Mouse (Mus musculus): ENCODE data around the gene Olfr1535.

The Olfr1535 gene

GRCm38 (mm10) chr13:21559793-21560192, at the start of gene Olfr1535:
Gene Olfr1535 (minus strand): TSS chr13:21559893.
- DNase-seq, result no peak

DNA sequence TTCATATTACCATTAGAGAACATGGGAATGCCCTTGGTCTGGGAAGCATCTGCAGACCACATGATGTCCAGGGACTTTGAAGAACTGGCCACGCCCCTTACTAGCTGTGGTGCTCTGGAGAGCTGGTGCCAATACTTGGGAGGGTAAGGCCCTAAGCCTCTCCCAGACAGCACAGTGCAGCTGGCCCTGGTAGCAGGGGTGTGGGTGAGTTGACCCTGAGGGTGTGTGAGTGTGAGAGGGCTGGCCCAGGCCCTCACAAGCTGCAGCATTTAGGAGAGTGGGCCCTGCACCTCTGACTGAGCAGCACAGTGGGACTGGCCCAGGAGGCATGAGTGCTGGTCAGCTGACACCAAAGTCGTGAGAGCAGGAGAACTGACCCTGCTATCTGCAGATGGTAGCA, 31.9 kb upstream of the Olfr1535 start:
- DNase-seq, result no peak

GRCm38 (mm10) chr13:21581659-21582058, 22.0 kb upstream of the Olfr1535 start, which contains the start of gene Olfr1364:
Gene Olfr1364 (minus strand): TSS chr13:21581759.
- DNase-seq, result no peak

GRCm38 (mm10) chr13:21550416-21551110, 9.1 kb downstream of the Olfr1535 start:
- DNase-seq, result no peak

- no peak for DNase-seq
These were observed 10.2 kb downstream of the Olfr1535 start for GRCm38 (mm10) chr13:21549487-21549886.

- no peak for DNase-seq
These were observed 17.0 kb downstream of the Olfr1535 start, which contains the start of gene Olfr1366 for GRCm38 (mm10) chr13:21542708-21543107. Gene Olfr1366 (minus strand): TSS chr13:21542808.

GRCm38 (mm10) chr13:21530781-21531201, 28.9 kb downstream of the Olfr1535 start, which contains the start of gene Zkscan8:
Gene Zkscan8 (minus strand): TSS chr13:21531120.
- DNase-seq, result peak; percentile 72 to 84

DNA sequence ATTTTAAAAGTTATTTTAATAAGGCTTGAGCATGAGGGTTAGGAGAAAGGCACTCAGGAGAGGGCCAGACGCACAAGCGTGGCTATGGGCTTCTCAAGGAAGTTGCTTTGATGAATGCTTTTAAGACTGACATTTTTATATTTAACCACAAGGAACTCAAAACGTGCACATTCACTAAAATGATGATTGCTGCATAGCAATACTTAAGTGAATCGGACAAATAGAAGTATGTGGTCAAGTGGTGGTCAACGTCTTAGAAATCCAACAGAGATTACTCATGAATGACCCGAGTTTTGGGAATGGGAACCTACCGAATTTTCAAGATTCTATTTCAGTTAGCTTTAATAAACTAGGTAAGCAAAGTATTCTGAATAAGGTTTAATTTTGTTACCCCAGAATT, 29.6 kb downstream of the Olfr1535 start:
- no peak for DNase-seq

DNA sequence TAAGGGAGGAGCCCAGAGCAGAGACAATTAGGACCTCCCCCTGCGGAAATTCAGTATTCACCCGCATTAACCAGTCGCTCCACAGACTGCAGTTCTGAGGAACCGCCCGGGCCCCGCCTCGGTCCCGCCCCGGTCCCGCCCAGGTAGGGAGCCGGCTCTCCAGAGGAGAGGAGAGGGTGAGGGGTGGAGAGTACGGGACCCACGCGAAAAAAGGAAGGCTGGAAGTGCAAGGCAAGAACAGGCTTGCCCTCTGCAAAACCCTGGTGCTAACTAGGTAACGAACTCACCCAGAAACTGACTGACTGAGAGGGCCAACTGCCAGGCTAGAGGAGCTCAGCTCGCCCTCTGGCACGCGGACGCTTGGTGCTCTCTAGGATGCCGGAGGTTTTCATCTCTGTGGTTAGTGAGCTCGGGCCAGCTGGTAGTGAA, 53.5 kb downstream of the Olfr1535 start:
- DNase-seq, result peak; percentile 62 to 75

Data from spleen, adult 18-20 months (tissue).